Mouse (Mus musculus): ENCODE results near the gene Cdc42ep2. TPM values are rescaled to one million over a fixed set of nuclear protein-coding genes. Genes with fewer than 3 reads are reported as not detected.
"Not testable (repeated sequence)": the region's sequence is repeated elsewhere in the genome, so short reads cannot be mapped to it uniquely, and the experiment has no call there.

Gene Cdc42ep2
- polyA plus RNA-seq, 1 experiment from 2014 or later, result 21.3 TPM

- H3K36me3 ChIP-seq (ENCODE audit: insufficient read depth, low read length), result no peaks in the 10 kb centered on the region
- H3K9me3 ChIP-seq (ENCODE audit: low read length), result no peaks in the 10 kb centered on the region
- no peak overlapping the region for H3K4me3 ChIP-seq (ENCODE audit: low read depth, low read length)
- H3K4me1 ChIP-seq (ENCODE audit: insufficient read depth, low read depth, low read length), result peaks cover 3% of the 10 kb centered on the region; the same call in 1 of the 2 replicates
- H3K27me3 ChIP-seq (replicated peaks; ENCODE audit: insufficient read depth, low read length), result no peaks in the 10 kb centered on the region
- DNase-seq (ENCODE audit: low spot score) (no peak), ATAC-seq (no peak)
- H3K9ac ChIP-seq (replicated peaks; ENCODE audit: low read depth), result no peak overlapping the region
- no peak overlapping the region for H3K4me2 ChIP-seq (replicated peaks; ENCODE audit: low read depth, low read length)
- TF ChIP-seq EP300 (IDR thresholded peaks at IDR 0.05) (no peak), CTCF (IDR thresholded peaks at IDR 0.05) (no peak)
- H3K27ac ChIP-seq (ENCODE audit: low read length), result no peak overlapping the region
- 91% methylated on average over 7 of the region's 7 CpGs for WGBS
Observed at GRCm38 (mm10) chr19:5892262-5892661, 32.4 kb downstream of the Cdc42ep2 start.

GRCm38 (mm10) chr19:5891521-5892258, 32.9 kb downstream of the Cdc42ep2 start:
- 91% methylated on average over 12 of the region's 12 CpGs for WGBS
- H3K4me3 ChIP-seq (ENCODE audit: low read depth, low read length), result no peak overlapping the region
- H3K27me3 ChIP-seq (replicated peaks; ENCODE audit: insufficient read depth, low read length), result no peaks in the 10 kb centered on the region
- no peaks in the 10 kb centered on the region for H3K36me3 ChIP-seq (ENCODE audit: insufficient read depth, low read length)
- DNase-seq (ENCODE audit: low spot score) (no peak), ATAC-seq (no peak)
- no peak overlapping the region for H3K4me2 ChIP-seq (replicated peaks; ENCODE audit: low read depth, low read length)
- TF ChIP-seq EP300 (IDR thresholded peaks at IDR 0.05) (no peak), CTCF (IDR thresholded peaks at IDR 0.05) (no peak)
- H3K9me3 ChIP-seq (ENCODE audit: low read length), result no peaks in the 10 kb centered on the region
- no peak overlapping the region for H3K27ac ChIP-seq (ENCODE audit: low read length)
- H3K9ac ChIP-seq (replicated peaks; ENCODE audit: low read depth), result no peak overlapping the region
- H3K4me1 ChIP-seq (ENCODE audit: insufficient read depth, low read depth, low read length), result peaks cover 3% of the 10 kb centered on the region; the same call in 1 of the 2 replicates

- Histone ChIP-seq H3K4me1 (ENCODE audit: insufficient read depth, low read depth, low read length) (no peaks in the 10 kb centered on the region), H3K9me3 (ENCODE audit: low read length) (no peaks in the 10 kb centered on the region), H3K36me3 (ENCODE audit: insufficient read depth, low read length) (no peaks in the 10 kb centered on the region), H3K27me3 (replicated peaks; ENCODE audit: insufficient read depth, low read length) (no peaks in the 10 kb centered on the region), H3K4me3 (ENCODE audit: low read depth, low read length) (no peak overlapping the region), H3K9ac (replicated peaks; ENCODE audit: low read depth) (no peak overlapping the region), H3K4me2 (replicated peaks; ENCODE audit: low read depth, low read length) (no peak overlapping the region), H3K27ac (ENCODE audit: low read length) (no peak overlapping the region)
- DNase-seq (ENCODE audit: low spot score) (no peak), ATAC-seq (no peak)
- TF ChIP-seq EP300 (IDR thresholded peaks at IDR 0.05) (no peak), CTCF (IDR thresholded peaks at IDR 0.05) (no peak)
- WGBS, result 45% methylated on average over 4 of the region's 4 CpGs
Observed at GRCm38 (mm10) chr19:5889211-5889610, 35.4 kb downstream of the Cdc42ep2 start.

DNA sequence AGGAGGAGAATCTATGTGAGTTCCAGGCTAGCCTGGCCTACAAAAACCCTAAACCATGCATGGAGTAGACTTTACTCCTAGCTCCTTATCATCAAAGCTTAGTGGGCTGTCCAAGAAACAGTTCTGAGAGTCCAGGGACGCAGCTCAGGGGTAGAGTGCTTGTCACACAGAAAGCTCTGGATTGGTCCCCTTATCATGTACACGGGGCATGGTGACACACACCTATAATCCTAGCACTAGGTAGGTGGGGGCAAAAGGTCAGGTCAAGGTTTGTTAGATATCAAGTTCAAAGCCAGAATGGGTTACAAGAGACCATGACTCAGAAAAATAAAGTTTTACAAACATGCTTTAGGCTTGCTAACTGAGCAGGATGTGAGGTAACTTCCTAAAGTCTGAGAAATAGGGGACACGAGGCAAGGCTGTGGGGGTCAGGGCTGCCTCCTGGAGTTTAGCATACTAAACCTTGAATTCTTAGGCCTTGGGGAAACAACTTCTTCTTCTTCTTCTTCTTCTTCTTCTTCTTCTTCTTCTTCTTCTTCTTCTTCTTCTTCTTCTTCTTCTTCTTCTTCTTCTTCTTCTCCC, 37.3 kb downstream of the Cdc42ep2 start:
- no peaks in the 10 kb centered on the region for H3K9me3 ChIP-seq (ENCODE audit: low read length)

DNA sequence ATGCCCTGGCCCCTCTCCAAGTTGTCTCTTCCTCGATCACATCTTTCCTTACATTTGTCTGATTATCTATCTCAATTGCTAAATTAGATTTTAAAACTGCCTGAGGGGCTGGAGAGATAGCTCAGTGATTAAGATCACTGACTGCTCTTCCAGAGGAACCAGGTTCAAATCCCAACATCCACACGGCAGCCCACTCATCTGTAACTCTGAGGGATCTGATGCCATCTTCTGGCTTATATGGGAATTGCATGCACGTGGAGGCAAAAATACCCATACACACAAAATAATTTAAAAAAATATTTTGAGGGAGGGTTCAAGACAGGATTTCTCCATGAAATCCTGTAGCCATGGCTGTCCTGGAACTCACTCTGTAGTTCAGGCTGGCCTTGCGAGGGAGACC, 38.8 kb downstream of the Cdc42ep2 start:
- WGBS, result 63% methylated on average over 4 of the region's 4 CpGs
- Histone ChIP-seq H3K9ac (replicated peaks; ENCODE audit: low read depth) (no peak overlapping the region), H3K36me3 (ENCODE audit: insufficient read depth, low read length) (no peaks in the 10 kb centered on the region), H3K4me1 (ENCODE audit: insufficient read depth, low read depth, low read length) (no peaks in the 10 kb centered on the region), H3K27me3 (replicated peaks; ENCODE audit: insufficient read depth, low read length) (no peaks in the 10 kb centered on the region), H3K4me3 (ENCODE audit: low read depth, low read length) (no peak overlapping the region), H3K4me2 (replicated peaks; ENCODE audit: low read depth, low read length) (no peak overlapping the region), H3K9me3 (ENCODE audit: low read length) (no peaks in the 10 kb centered on the region), H3K27ac (ENCODE audit: low read length) (no peak overlapping the region)
- no peak for ATAC-seq
- DNase-seq (ENCODE audit: low spot score), result peak; percentile 52
- TF ChIP-seq EP300 (IDR thresholded peaks at IDR 0.05) (no peak), CTCF (IDR thresholded peaks at IDR 0.05) (peak; percentile 72)

More for the DNA sequence above, 37.3 kb downstream of the Cdc42ep2 start:
- no peaks in the 10 kb centered on the region for H3K4me1 ChIP-seq (ENCODE audit: insufficient read depth, low read depth, low read length)
- no peak overlapping the region for H3K4me3 ChIP-seq (ENCODE audit: low read depth, low read length)
- TF ChIP-seq CTCF (IDR thresholded peaks at IDR 0.05), result no peak
- TF ChIP-seq EP300 (IDR thresholded peaks at IDR 0.05), result no peak
- H3K36me3 ChIP-seq (ENCODE audit: insufficient read depth, low read length), result no peaks in the 10 kb centered on the region
- WGBS, result 59% methylated on average over 3 of the region's 3 CpGs
- no peak for DNase-seq (ENCODE audit: low spot score)
- H3K4me2 ChIP-seq (replicated peaks; ENCODE audit: low read depth, low read length), result no peak overlapping the region
- H3K9ac ChIP-seq (replicated peaks; ENCODE audit: low read depth), result no peak overlapping the region
- no peak overlapping the region for H3K27ac ChIP-seq (ENCODE audit: low read length)
- no peak for ATAC-seq
- H3K27me3 ChIP-seq (replicated peaks; ENCODE audit: insufficient read depth, low read length), result no peaks in the 10 kb centered on the region

GRCm38 (mm10) chr19:5883935-5884334, 40.7 kb downstream of the Cdc42ep2 start:
- Histone ChIP-seq H3K4me1 (ENCODE audit: insufficient read depth, low read depth, low read length) (no peaks in the 10 kb centered on the region), H3K27me3 (replicated peaks; ENCODE audit: insufficient read depth, low read length) (no peaks in the 10 kb centered on the region), H3K9ac (replicated peaks; ENCODE audit: low read depth) (no peak overlapping the region), H3K4me3 (ENCODE audit: low read depth, low read length) (no peak overlapping the region), H3K9me3 (ENCODE audit: low read length) (no peaks in the 10 kb centered on the region), H3K36me3 (ENCODE audit: insufficient read depth, low read length) (no peaks in the 10 kb centered on the region), H3K4me2 (replicated peaks; ENCODE audit: low read depth, low read length) (no peak overlapping the region), H3K27ac (ENCODE audit: low read length) (no peak overlapping the region)
- TF ChIP-seq CTCF (IDR thresholded peaks at IDR 0.05), result no peak
- no peak for TF ChIP-seq EP300 (IDR thresholded peaks at IDR 0.05)
- WGBS, result 32% methylated on average over 1 of the region's 1 CpGs
- DNase-seq (ENCODE audit: low spot score) (no peak), ATAC-seq (no peak)

DNA sequence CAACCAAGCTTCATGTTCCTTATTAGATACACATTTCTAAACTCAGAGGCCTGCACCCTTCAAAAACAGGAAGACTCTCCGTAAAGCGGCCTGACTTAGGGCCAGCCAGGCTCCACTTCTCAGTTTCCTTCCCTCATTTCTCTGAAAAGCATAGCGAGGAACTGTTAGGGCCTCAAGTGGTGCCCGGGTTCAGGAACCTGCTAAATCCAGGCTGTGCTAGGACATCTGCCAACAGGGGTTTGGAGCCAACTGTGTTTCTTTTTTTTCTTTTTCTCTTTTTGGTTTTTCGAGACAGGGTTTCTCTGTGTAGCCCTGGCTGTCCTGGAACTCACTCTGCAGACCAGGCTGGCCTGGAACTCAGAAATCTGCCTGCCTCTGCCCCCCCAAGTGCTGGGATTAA, 42.5 kb downstream of the Cdc42ep2 start:
- WGBS, result 53% methylated on average over 5 of the region's 5 CpGs

More for the DNA sequence above, 42.5 kb downstream of the Cdc42ep2 start:
- not testable (repeated sequence) for H3K9ac ChIP-seq (replicated peaks; ENCODE audit: low read depth); H3K27me3 ChIP-seq (replicated peaks; ENCODE audit: insufficient read depth, low read length); ATAC-seq; H3K4me1 ChIP-seq (ENCODE audit: insufficient read depth, low read depth, low read length); H3K9me3 ChIP-seq (ENCODE audit: low read length); H3K4me2 ChIP-seq (replicated peaks; ENCODE audit: low read depth, low read length); H3K27ac ChIP-seq (ENCODE audit: low read length); H3K36me3 ChIP-seq (ENCODE audit: insufficient read depth, low read length); H3K4me3 ChIP-seq (ENCODE audit: low read depth, low read length); DNase-seq (ENCODE audit: low spot score)

Measured in lung, postnatal 0 days (tissue).